Mouse (Mus musculus) hindbrain, embryonic 15.5 days (tissue): ENCODE results near the gene Nfkbib. TPM values are rescaled to one million over a fixed set of nuclear protein-coding genes. Genes with fewer than 3 reads are reported as not detected.
A peak's percentile ranks its signal among the peaks of the same experiment; 100 is the strongest.

Experiments used
- ATAC-seq: fragments of 200-750 bp; cut with Nextera tagmentation; 2 replicates; pipeline ENCODE4 v1.8.0; 2017; ENCODE audit warnings: low read depth, moderate number of reproducible peaks, moderate TSS enrichment; ENCODE audit not compliant: low FRiP score
- H3K27ac ChIP-seq: fragments of 300-500 bp; sonication (generic); replicated peaks from 2 replicates; pipeline ENCODE4 v1.5.1; 2015; ENCODE audit warnings: mild to moderate bottlenecking, inconsistent platforms
- H3K27me3 ChIP-seq: fragments of 300-500 bp; sonication (generic); 2 replicates; pipeline ENCODE4 v1.6.1; 2015; ENCODE audit warnings: control low read depth, inconsistent platforms
- H3K36me3 ChIP-seq: fragments of 300-500 bp; sonication (generic); 2 replicates; pipeline ENCODE4 v1.6.1; 2015; ENCODE audit warnings: control low read depth, inconsistent platforms
- H3K4me1 ChIP-seq: fragments of 300-500 bp; sonication (generic); replicated peaks from 2 replicates; pipeline ENCODE4 v1.6.1; 2015; ENCODE audit warnings: control low read depth, inconsistent platforms
- H3K4me2 ChIP-seq: fragments of 300-500 bp; sonication (generic); 2 replicates; pipeline ENCODE4 v1.6.1; 2015; ENCODE audit warnings: moderate library complexity, mild to moderate bottlenecking, inconsistent platforms
- H3K4me3 ChIP-seq: fragments of 300-500 bp; sonication (generic); 2 replicates; pipeline ENCODE4 v1.5.1; 2015; ENCODE audit warnings: mild to moderate bottlenecking, inconsistent platforms
- H3K9ac ChIP-seq: fragments of 300-500 bp; sonication (generic); 2 replicates; pipeline ENCODE4 v1.6.1; 2015; ENCODE audit warnings: inconsistent platforms
- H3K9me3 ChIP-seq: fragments of 300-500 bp; sonication (generic); 2 replicates; pipeline ENCODE4 v1.6.1; 2016; ENCODE audit warnings: control low read depth, inconsistent platforms
- WGBS: fragments of 180-500 bp; shearing (Covaris S2); methylation state at CpG from one replicate; pipeline ENCODE4 v1.1.7; 2015; 5-methylcytosine and 5-hydroxymethylcytosine counted together
- polyA plus RNA-seq: library from polyadenylated mRNA; unstranded; fragments of >200 nt; fragmentation: Nextera tagmentation; extraction: Ambion mirVana; gene quantifications from 2 replicates; pipeline ENCODE4 v1.2.1, GENCODE M21; 2015

Gene Nfkbib
- polyA plus RNA-seq, 1 experiment from 2014 or later: 69.0 TPM

- Histone ChIP-seq H3K27ac (no peak overlapping the region), H3K9ac (no peak overlapping the region), H3K9me3 (no peaks in the 10 kb centered on the region), H3K36me3 (peaks cover 32% of the 10 kb centered on the region), H3K27me3 (0 out of 2 replicates have a peak, but pooled peaks cover 8% of the 10 kb centered on the region), H3K4me2 (no peak overlapping the region), H3K4me1 (peaks cover 7% of the 10 kb centered on the region), H3K4me3 (no peak overlapping the region)
- ATAC-seq: no peak
- 79% methylated on average over 13 of the region's 13 CpGs for WGBS
Observed at GRCm38 (mm10) chr7:28758623-28759022, 8.7 kb downstream of the Nfkbib start.

DNA sequence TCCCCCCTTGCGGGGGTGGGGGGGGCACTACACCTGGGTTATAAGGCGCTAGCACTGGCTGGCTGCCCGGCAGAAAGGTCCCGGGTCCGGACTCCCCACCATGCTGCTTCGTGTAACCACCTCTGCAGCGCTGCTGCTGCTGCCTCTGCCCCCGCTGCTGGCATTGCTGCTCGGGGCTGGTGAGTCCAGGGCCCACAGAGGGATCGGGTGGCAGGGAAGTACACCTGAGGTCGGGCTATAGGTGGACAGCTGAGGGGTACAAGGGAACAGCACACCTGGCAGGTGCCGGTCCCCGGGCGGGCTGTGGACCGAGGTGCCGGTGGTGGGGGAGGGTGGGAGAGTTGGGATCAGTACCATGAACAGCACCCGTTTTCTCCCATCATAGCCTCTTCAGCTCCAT is 11.2 kb downstream of the Nfkbib start, which contains the start of gene Ccer2:
TSS of gene Ccer2 (plus strand) at position 96 of the 400 bp plus-strand sequence.
- 0 out of 2 replicates have a peak, but pooled peaks have one; percentile 31 for ATAC-seq
- Histone ChIP-seq H3K36me3 (peaks cover 23% of the 10 kb centered on the region), H3K4me3 (peak within 1 kb of the TSS; percentile 24), H3K9ac (no peak within 1 kb of the TSS), H3K27me3 (0 out of 2 replicates have a peak, but pooled peaks cover 8% of the 10 kb centered on the region), H3K4me2 (peak within 1 kb of the TSS; percentile 51), H3K4me1 (peaks cover 7% of the 10 kb centered on the region), H3K9me3 (no peaks in the 10 kb centered on the region), H3K27ac (no peak within 1 kb of the TSS)
- WGBS: 4% methylated on average over 17 of the region's 17 CpGs

DNA sequence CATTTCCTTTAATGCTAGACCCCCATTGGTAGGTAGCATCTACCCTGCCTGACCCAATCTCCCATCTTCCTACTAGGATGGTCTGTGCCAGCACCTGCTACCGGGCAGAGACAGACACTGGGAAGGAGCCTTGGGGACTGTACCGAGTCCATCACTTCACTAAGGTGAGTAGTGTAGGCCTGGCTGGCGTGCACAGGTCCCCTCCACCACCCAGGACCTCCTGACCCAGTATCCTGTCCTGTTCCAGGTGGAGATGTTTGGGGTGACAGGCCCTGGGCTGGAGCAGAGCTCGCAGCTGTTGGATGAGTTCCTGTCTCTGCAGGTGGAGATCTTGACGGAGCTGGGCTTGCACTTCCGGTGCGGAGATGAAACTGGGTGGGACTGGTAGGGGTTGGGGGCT is 17.4 kb downstream of the Nfkbib start:
- H3K27me3 ChIP-seq: no peaks in the 10 kb centered on the region
- ATAC-seq: no peak
- 92% methylated on average over 7 of the region's 7 CpGs for WGBS

DNA sequence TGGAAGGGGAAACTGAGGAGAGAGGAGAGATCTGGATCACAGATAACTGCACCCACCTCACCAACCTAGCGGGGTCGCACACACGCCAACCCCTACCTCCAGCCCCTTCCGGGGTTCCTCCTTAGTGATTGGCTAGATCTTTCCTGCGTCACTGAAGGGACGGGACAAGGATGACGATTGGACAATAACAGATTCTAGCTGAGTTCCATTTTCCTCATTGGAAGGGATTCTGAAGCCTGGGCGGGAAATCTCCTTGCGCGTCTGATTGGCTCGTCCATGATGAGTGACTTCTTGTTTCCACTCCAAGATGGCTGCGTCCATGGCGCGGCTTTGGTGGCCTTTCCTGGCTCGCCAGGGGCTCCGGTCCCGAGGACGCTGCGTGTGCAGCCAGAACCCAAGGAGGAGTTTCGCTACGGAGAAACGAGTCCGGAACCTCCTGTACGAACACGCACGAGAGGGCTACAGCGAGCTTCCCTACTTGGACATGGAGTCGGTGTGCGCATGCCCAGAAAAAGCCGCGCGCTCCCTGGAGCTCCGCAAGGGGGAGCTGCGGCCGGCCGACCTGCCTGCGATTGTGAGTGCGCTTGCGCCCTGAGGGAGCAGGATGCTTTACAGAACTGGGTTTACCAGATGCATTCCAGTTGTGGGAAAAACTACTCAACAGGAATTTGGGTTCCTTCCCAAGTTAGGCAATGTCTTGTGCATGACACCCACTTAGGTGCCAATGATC is 25.4 kb downstream of the Nfkbib start, which contains the start of the genes Mrps12 and Sars2:
TSS of gene Mrps12 (minus strand) at position 112 of the 730 bp plus-strand sequence.
TSS of gene Sars2 (plus strand) at position 284 of the 730 bp plus-strand sequence.
- Histone ChIP-seq H3K27ac (peak within 1 kb of the TSS; percentile 85), H3K4me2 (peak within 1 kb of the TSS; percentile 83), H3K9me3 (no peaks in the 10 kb centered on the region), H3K27me3 (no peaks in the 10 kb centered on the region), H3K36me3 (peaks cover 14% of the 10 kb centered on the region; the same call in 1 of the 2 replicates), H3K9ac (peak within 1 kb of the TSS; percentile 85), H3K4me3 (peak within 1 kb of the TSS; percentile 53), H3K4me1 (peaks cover 19% of the 10 kb centered on the region)
- WGBS: under 1% methylated on average over 39 of the region's 39 CpGs
- peak; percentile 98 for ATAC-seq

More for the DNA sequence above, 17.4 kb downstream of the Nfkbib start:
- Histone ChIP-seq H3K4me2 (no peak overlapping the region), H3K36me3 (no peaks in the 10 kb centered on the region), H3K9me3 (no peaks in the 10 kb centered on the region), H3K9ac (no peak overlapping the region), H3K27ac (no peak overlapping the region), H3K4me3 (no peak overlapping the region), H3K4me1 (no peaks in the 10 kb centered on the region)

DNA sequence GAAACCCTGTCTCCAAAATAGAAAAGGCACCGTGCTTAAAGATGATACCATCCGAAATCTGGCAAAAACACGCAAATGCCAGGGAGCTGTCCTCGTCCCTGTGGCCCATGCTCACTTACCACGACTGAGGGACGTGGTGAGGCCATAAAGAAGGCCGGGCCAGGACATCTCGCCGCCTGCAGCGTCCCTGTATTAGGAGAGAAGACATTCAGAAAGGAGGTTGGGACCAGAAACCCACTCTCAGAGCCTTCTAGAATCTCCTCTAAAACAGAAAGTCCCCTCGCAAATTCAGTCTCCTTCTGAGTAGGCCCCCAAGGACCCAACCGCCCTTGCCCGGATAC is 26.0 kb downstream of the Nfkbib start:
- Histone ChIP-seq H3K27me3 (no peaks in the 10 kb centered on the region), H3K36me3 (peaks cover 15% of the 10 kb centered on the region; the same call in 1 of the 2 replicates), H3K4me2 (peak overlapping the region; percentile 83), H3K9me3 (no peaks in the 10 kb centered on the region), H3K27ac (peak overlapping the region; percentile 71), H3K4me1 (peaks cover 19% of the 10 kb centered on the region), H3K9ac (peak overlapping the region; percentile 85), H3K4me3 (peak overlapping the region; percentile 53)
- 1% methylated on average over 13 of the region's 13 CpGs for WGBS
- ATAC-seq: peak; percentile 31

GRCm38 (mm10) chr7:28740949-28741348 is 26.4 kb downstream of the Nfkbib start:
- whole genome bisulfite sequencing: 46% methylated on average over 9 of the region's 9 CpGs
- peaks cover 19% of the 10 kb centered on the region for H3K4me1 ChIP-seq
- H3K4me3 ChIP-seq: peak overlapping the region; percentile 53
- ATAC-seq: no peak
- peak overlapping the region; percentile 85 for H3K9ac ChIP-seq
- peak overlapping the region; percentile 83 for H3K4me2 ChIP-seq
- H3K27me3 ChIP-seq: no peaks in the 10 kb centered on the region
- H3K9me3 ChIP-seq: no peaks in the 10 kb centered on the region
- peak overlapping the region; percentile 71 for H3K27ac ChIP-seq
- peaks cover 15% of the 10 kb centered on the region; the same call in 1 of the 2 replicates for H3K36me3 ChIP-seq

- H3K36me3 ChIP-seq: peaks cover 15% of the 10 kb centered on the region; the same call in 1 of the 2 replicates
- H3K4me1 ChIP-seq: peaks cover 19% of the 10 kb centered on the region
- H3K9ac ChIP-seq: no peak overlapping the region
- no peaks in the 10 kb centered on the region for H3K27me3 ChIP-seq
- no peak for ATAC-seq
- 94% methylated on average over 21 of the region's 21 CpGs for WGBS
- no peaks in the 10 kb centered on the region for H3K9me3 ChIP-seq
- no peak overlapping the region for H3K4me3 ChIP-seq
- H3K27ac ChIP-seq: no peak overlapping the region
- H3K4me2 ChIP-seq: no peak overlapping the region
Observed at GRCm38 (mm10) chr7:28739829-28740228, 27.5 kb downstream of the Nfkbib start.

GRCm38 (mm10) chr7:28735701-28736100 is 31.6 kb downstream of the Nfkbib start:
- peaks cover 15% of the 10 kb centered on the region for H3K4me1 ChIP-seq
- no peak overlapping the region for H3K4me2 ChIP-seq
- 85% methylated on average over 6 of the region's 6 CpGs for WGBS
- H3K27ac ChIP-seq: no peak overlapping the region
- no peaks in the 10 kb centered on the region for H3K9me3 ChIP-seq
- peaks cover 15% of the 10 kb centered on the region; the same call in 1 of the 2 replicates for H3K36me3 ChIP-seq
- H3K27me3 ChIP-seq: peaks cover 15% of the 10 kb centered on the region
- no peak for ATAC-seq
- no peak overlapping the region for H3K4me3 ChIP-seq
- H3K9ac ChIP-seq: no peak overlapping the region

- no peaks in the 10 kb centered on the region for H3K9me3 ChIP-seq
- peaks cover 9% of the 10 kb centered on the region; the same call in 1 of the 2 replicates for H3K36me3 ChIP-seq
- WGBS: 14% methylated on average over 11 of the region's 11 CpGs
- peak overlapping the region; percentile 36; the same call in 1 of the 2 replicates for H3K9ac ChIP-seq
- H3K27ac ChIP-seq: no peak overlapping the region
- peaks cover 11% of the 10 kb centered on the region; the same call in 1 of the 2 replicates for H3K4me1 ChIP-seq
- H3K4me2 ChIP-seq: peak overlapping the region; percentile 65
- ATAC-seq: no peak
- H3K4me3 ChIP-seq: peak overlapping the region; percentile 45
- H3K27me3 ChIP-seq: peaks cover 15% of the 10 kb centered on the region
Observed at GRCm38 (mm10) chr7:28733211-28733610, 34.1 kb downstream of the Nfkbib start.

GRCm38 (mm10) chr7:28732341-28733142 is 34.8 kb downstream of the Nfkbib start:
- Histone ChIP-seq H3K4me2 (peak overlapping the region; percentile 65), H3K4me1 (peaks cover 15% of the 10 kb centered on the region; the same call in 1 of the 2 replicates), H3K27ac (no peak overlapping the region), H3K4me3 (peak overlapping the region; percentile 45), H3K9me3 (no peaks in the 10 kb centered on the region), H3K27me3 (peaks cover 15% of the 10 kb centered on the region), H3K36me3 (peaks cover 8% of the 10 kb centered on the region; the same call in 1 of the 2 replicates), H3K9ac (peak overlapping the region; percentile 36)
- ATAC-seq: peak; percentile 70
- WGBS: 3% methylated on average over 58 of the region's 58 CpGs

DNA sequence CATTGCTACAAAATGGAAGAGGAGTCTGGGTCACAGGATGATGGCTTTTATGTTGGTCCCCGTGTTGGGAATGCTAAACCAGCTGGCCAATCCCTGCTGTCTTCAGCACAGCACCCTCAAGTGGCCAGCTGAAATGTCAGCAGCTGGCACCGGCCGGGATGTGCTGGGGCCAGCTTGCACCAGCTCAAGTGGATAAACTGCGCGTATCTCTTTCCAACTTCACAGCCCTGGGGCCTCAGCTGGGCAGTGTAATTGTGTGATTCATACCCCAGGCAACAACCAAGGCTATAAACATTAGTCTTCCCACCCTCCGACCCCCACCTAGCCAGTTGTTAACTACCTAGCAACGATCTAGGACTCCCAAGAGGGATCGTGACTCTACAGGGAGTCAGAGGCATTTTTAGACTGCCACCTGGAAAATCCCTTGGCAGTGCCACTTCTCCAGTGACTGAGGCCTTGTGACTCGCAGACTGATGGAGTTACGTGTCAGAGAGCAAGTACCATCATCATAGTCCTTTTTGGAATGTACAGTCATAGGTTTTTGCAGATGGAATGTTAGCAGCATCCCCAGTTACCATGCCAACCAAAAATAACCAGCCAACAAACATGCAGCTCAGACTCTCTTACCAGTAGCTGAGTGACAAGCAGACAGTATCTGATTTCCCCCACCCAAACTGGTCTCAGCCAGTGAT is 39.5 kb downstream of the Nfkbib start:
- WGBS: 34% methylated on average over 10 of the region's 10 CpGs
- Histone ChIP-seq H3K9me3 (no peaks in the 10 kb centered on the region), H3K4me1 (peaks cover 11% of the 10 kb centered on the region; the same call in 1 of the 2 replicates), H3K27ac (no peak overlapping the region), H3K4me3 (no peak overlapping the region), H3K9ac (no peak overlapping the region), H3K27me3 (peaks cover 10% of the 10 kb centered on the region), H3K4me2 (no peak overlapping the region), H3K36me3 (no peaks in the 10 kb centered on the region)
- ATAC-seq: peak; percentile 44; the same call in 1 of the 2 replicates
